Mouse (Mus musculus): ENCODE results near the gene Inpp5a. TPM values are rescaled to one million over a fixed set of nuclear protein-coding genes. Genes with fewer than 3 reads are reported as not detected.
A peak's percentile ranks its signal among the peaks of the same experiment; 100 is the strongest.

Gene Inpp5a
- polyA plus RNA-seq, 1 experiment from 2014 or later = 46.2 TPM

- ATAC-seq (ENCODE audit: insufficient number of reproducible peaks, insufficient read depth, low FRiP score, low read depth) = no peak
- 48% methylated on average over 4 of the region's 4 CpGs for WGBS
These were observed 87.0 kb downstream of the Inpp5a start for GRCm38 (mm10) chr7:139475896-139476295.

GRCm38 (mm10) chr7:139476700-139477099, 87.8 kb downstream of the Inpp5a start:
- no peak for ATAC-seq (ENCODE audit: insufficient number of reproducible peaks, insufficient read depth, low FRiP score, low read depth)
- Histone ChIP-seq H3K27ac (ENCODE audit: low read length) (no peak overlapping the region), H3K4me1 (ENCODE audit: control insufficient read depth, insufficient read depth, low read length) (peaks cover 13% of the 10 kb centered on the region; the same call in 1 of the 2 replicates), H3K4me3 (ENCODE audit: low read depth, low read length) (no peak overlapping the region), H3K27me3 (ENCODE audit: control insufficient read depth, insufficient read depth, low read length) (no peaks in the 10 kb centered on the region), H3K9ac (replicated peaks; ENCODE audit: low read depth, low read length) (no peak overlapping the region), H3K4me2 (replicated peaks; ENCODE audit: low read depth, low read length) (no peak overlapping the region), H3K36me3 (ENCODE audit: control insufficient read depth, insufficient read depth, low read length) (peaks cover 3% of the 10 kb centered on the region; the same call in 1 of the 2 replicates), H3K9me3 (ENCODE audit: control insufficient read depth, low read depth, low read length) (no peaks in the 10 kb centered on the region)
- WGBS = 67% methylated on average over 2 of the region's 2 CpGs

More at GRCm38 (mm10) chr7:139475896-139476295, 87.0 kb downstream of the Inpp5a start:
- Histone ChIP-seq H3K4me3 (ENCODE audit: low read depth, low read length) (no peak overlapping the region), H3K4me2 (replicated peaks; ENCODE audit: low read depth, low read length) (no peak overlapping the region), H3K27ac (ENCODE audit: low read length) (no peak overlapping the region), H3K4me1 (ENCODE audit: control insufficient read depth, insufficient read depth, low read length) (peaks cover 13% of the 10 kb centered on the region; the same call in 1 of the 2 replicates), H3K36me3 (ENCODE audit: control insufficient read depth, insufficient read depth, low read length) (peaks cover 3% of the 10 kb centered on the region; the same call in 1 of the 2 replicates), H3K9me3 (ENCODE audit: control insufficient read depth, low read depth, low read length) (no peaks in the 10 kb centered on the region), H3K9ac (replicated peaks; ENCODE audit: low read depth, low read length) (no peak overlapping the region), H3K27me3 (ENCODE audit: control insufficient read depth, insufficient read depth, low read length) (no peaks in the 10 kb centered on the region)

- Histone ChIP-seq H3K36me3 (ENCODE audit: control insufficient read depth, insufficient read depth, low read length) (peaks cover 3% of the 10 kb centered on the region; the same call in 1 of the 2 replicates), H3K27ac (ENCODE audit: low read length) (no peak overlapping the region), H3K9me3 (ENCODE audit: control insufficient read depth, low read depth, low read length) (no peaks in the 10 kb centered on the region), H3K9ac (replicated peaks; ENCODE audit: low read depth, low read length) (no peak overlapping the region), H3K4me2 (replicated peaks; ENCODE audit: low read depth, low read length) (no peak overlapping the region), H3K4me3 (ENCODE audit: low read depth, low read length) (no peak overlapping the region), H3K4me1 (ENCODE audit: control insufficient read depth, insufficient read depth, low read length) (peaks cover 5% of the 10 kb centered on the region; the same call in 1 of the 2 replicates), H3K27me3 (ENCODE audit: control insufficient read depth, insufficient read depth, low read length) (no peaks in the 10 kb centered on the region)
- WGBS = 79% methylated on average over 3 of the region's 3 CpGs
- ATAC-seq (ENCODE audit: insufficient number of reproducible peaks, insufficient read depth, low FRiP score, low read depth) = no peak
These were observed 88.8 kb downstream of the Inpp5a start for GRCm38 (mm10) chr7:139477748-139478147.

GRCm38 (mm10) chr7:139479077-139479476, 90.2 kb downstream of the Inpp5a start:
- Histone ChIP-seq H3K36me3 (ENCODE audit: control insufficient read depth, insufficient read depth, low read length) (peaks cover 3% of the 10 kb centered on the region; the same call in 1 of the 2 replicates), H3K4me1 (ENCODE audit: control insufficient read depth, insufficient read depth, low read length) (no peaks in the 10 kb centered on the region), H3K9ac (replicated peaks; ENCODE audit: low read depth, low read length) (no peak overlapping the region), H3K27me3 (ENCODE audit: control insufficient read depth, insufficient read depth, low read length) (no peaks in the 10 kb centered on the region), H3K27ac (ENCODE audit: low read length) (no peak overlapping the region), H3K4me2 (replicated peaks; ENCODE audit: low read depth, low read length) (no peak overlapping the region), H3K4me3 (ENCODE audit: low read depth, low read length) (no peak overlapping the region), H3K9me3 (ENCODE audit: control insufficient read depth, low read depth, low read length) (no peaks in the 10 kb centered on the region)
- ATAC-seq (ENCODE audit: insufficient number of reproducible peaks, insufficient read depth, low FRiP score, low read depth) = no peak
- WGBS = 74% methylated on average over 1 of the region's 1 CpGs

GRCm38 (mm10) chr7:139479626-139480025, 90.7 kb downstream of the Inpp5a start:
- Histone ChIP-seq H3K27me3 (ENCODE audit: control insufficient read depth, insufficient read depth, low read length) (no peaks in the 10 kb centered on the region), H3K27ac (ENCODE audit: low read length) (no peak overlapping the region), H3K36me3 (ENCODE audit: control insufficient read depth, insufficient read depth, low read length) (peaks cover 3% of the 10 kb centered on the region; the same call in 1 of the 2 replicates), H3K9ac (replicated peaks; ENCODE audit: low read depth, low read length) (no peak overlapping the region), H3K4me1 (ENCODE audit: control insufficient read depth, insufficient read depth, low read length) (no peaks in the 10 kb centered on the region), H3K9me3 (ENCODE audit: control insufficient read depth, low read depth, low read length) (no peaks in the 10 kb centered on the region), H3K4me2 (replicated peaks; ENCODE audit: low read depth, low read length) (no peak overlapping the region), H3K4me3 (ENCODE audit: low read depth, low read length) (no peak overlapping the region)
- WGBS = 86% methylated on average over 6 of the region's 6 CpGs
- no peak for ATAC-seq (ENCODE audit: insufficient number of reproducible peaks, insufficient read depth, low FRiP score, low read depth)

- 54% methylated on average over 9 of the region's 9 CpGs for WGBS
- no peaks in the 10 kb centered on the region for H3K4me1 ChIP-seq (ENCODE audit: control insufficient read depth, insufficient read depth, low read length)
- ATAC-seq (ENCODE audit: insufficient number of reproducible peaks, insufficient read depth, low FRiP score, low read depth) = peak; percentile 42; the same call in 1 of the 2 replicates
- H3K27me3 ChIP-seq (ENCODE audit: control insufficient read depth, insufficient read depth, low read length) = no peaks in the 10 kb centered on the region
- no peak overlapping the region for H3K9ac ChIP-seq (replicated peaks; ENCODE audit: low read depth, low read length)
- H3K27ac ChIP-seq (ENCODE audit: low read length) = no peak overlapping the region
- no peak overlapping the region for H3K4me2 ChIP-seq (replicated peaks; ENCODE audit: low read depth, low read length)
- H3K9me3 ChIP-seq (ENCODE audit: control insufficient read depth, low read depth, low read length) = no peaks in the 10 kb centered on the region
- no peak overlapping the region for H3K4me3 ChIP-seq (ENCODE audit: low read depth, low read length)
- peaks cover under 1% of the 10 kb centered on the region; the same call in 1 of the 2 replicates for H3K36me3 ChIP-seq (ENCODE audit: control insufficient read depth, insufficient read depth, low read length)
These were observed 95.5 kb downstream of the Inpp5a start for GRCm38 (mm10) chr7:139484206-139484955.

GRCm38 (mm10) chr7:139489721-139490211, 100.9 kb downstream of the Inpp5a start:
- 70% methylated on average over 3 of the region's 3 CpGs for WGBS
- Histone ChIP-seq H3K9me3 (ENCODE audit: control insufficient read depth, low read depth, low read length) (no peaks in the 10 kb centered on the region), H3K4me2 (replicated peaks; ENCODE audit: low read depth, low read length) (no peak overlapping the region), H3K36me3 (ENCODE audit: control insufficient read depth, insufficient read depth, low read length) (no peaks in the 10 kb centered on the region), H3K4me3 (ENCODE audit: low read depth, low read length) (no peak overlapping the region), H3K27ac (ENCODE audit: low read length) (no peak overlapping the region), H3K4me1 (ENCODE audit: control insufficient read depth, insufficient read depth, low read length) (no peaks in the 10 kb centered on the region), H3K9ac (replicated peaks; ENCODE audit: low read depth, low read length) (no peak overlapping the region), H3K27me3 (ENCODE audit: control insufficient read depth, insufficient read depth, low read length) (no peaks in the 10 kb centered on the region)
- no peak for ATAC-seq (ENCODE audit: insufficient number of reproducible peaks, insufficient read depth, low FRiP score, low read depth)

- H3K36me3 ChIP-seq (ENCODE audit: control insufficient read depth, insufficient read depth, low read length) = no peaks in the 10 kb centered on the region
- H3K4me2 ChIP-seq (replicated peaks; ENCODE audit: low read depth, low read length) = no peak overlapping the region
- H3K9ac ChIP-seq (replicated peaks; ENCODE audit: low read depth, low read length) = no peak overlapping the region
- no peak overlapping the region for H3K27ac ChIP-seq (ENCODE audit: low read length)
- H3K27me3 ChIP-seq (ENCODE audit: control insufficient read depth, insufficient read depth, low read length) = no peaks in the 10 kb centered on the region
- H3K9me3 ChIP-seq (ENCODE audit: control insufficient read depth, low read depth, low read length) = no peaks in the 10 kb centered on the region
- H3K4me1 ChIP-seq (ENCODE audit: control insufficient read depth, insufficient read depth, low read length) = no peaks in the 10 kb centered on the region
- WGBS = 89% methylated on average over 4 of the region's 4 CpGs
- H3K4me3 ChIP-seq (ENCODE audit: low read depth, low read length) = no peak overlapping the region
- ATAC-seq (ENCODE audit: insufficient number of reproducible peaks, insufficient read depth, low FRiP score, low read depth) = no peak
These were observed 103.4 kb downstream of the Inpp5a start for GRCm38 (mm10) chr7:139492351-139492750.

Data from stomach, embryonic 14.5 days (tissue).